Mouse (Mus musculus) brain, adult 2 months (tissue): ENCODE measurements at regions not wholly inside any gene's neighbourhood (a gene's known extent, or its start where the extent isn't known, plus 50 kb on each side); places are given as distances from the start of the nearest gene placed in this dataset.
A peak's percentile ranks its signal among the peaks of the same experiment; 100 is the strongest.
"Not testable (repeated sequence)": the region's sequence is repeated elsewhere in the genome, so short reads cannot be mapped to it uniquely, and the experiment has no call there.

ENCODE experiments used
- DNase-seq: peaks from one replicate; pipeline ENCODE4 v3.0.0; 2011; ENCODE audit warnings: low read depth, low spot score

GRCm38 (mm10) chr11:10276224-10276623, 837.8 kb upstream of the Vwc2 start:
- DNase-seq: no peak

GRCm38 (mm10) chr11:10283553-10283952, 830.5 kb upstream of the Vwc2 start:
- peak; percentile 12 for DNase-seq

GRCm38 (mm10) chr11:10291996-10292395, 822.0 kb upstream of the Vwc2 start:
- no peak for DNase-seq

GRCm38 (mm10) chr11:10309023-10309720, 804.9 kb upstream of the Vwc2 start:
- DNase-seq: no peak

- no peak for DNase-seq
Measured at GRCm38 (mm10) chr11:10317427-10317826, 796.6 kb upstream of the Vwc2 start.

- no peak for DNase-seq
Measured at GRCm38 (mm10) chr11:10318048-10318759, 795.8 kb upstream of the Vwc2 start.

GRCm38 (mm10) chr11:10330253-10330652, 783.8 kb upstream of the Vwc2 start:
- DNase-seq: not testable (repeated sequence)

- no peak for DNase-seq
Measured at GRCm38 (mm10) chr11:10337781-10338180, 776.2 kb upstream of the Vwc2 start.

GRCm38 (mm10) chr11:10372340-10372739, 741.7 kb upstream of the Vwc2 start:
- DNase-seq: no peak
